Comparison of ENCODE assay signal across 15 mouse cellular contexts in genomic region chr15:88702501-88702900, GRCm38 (mm10). TPM values are rescaled to one million over a fixed set of nuclear protein-coding genes. Genes with fewer than 3 reads are reported as not detected.
A peak's percentile ranks its signal among the peaks of the same experiment; 100 is the strongest.
DNase-seq lines count a peak whose midpoint lies in the region; ATAC-seq and TF ChIP-seq lines count a peak whose summit lies in the region.
"Had no signal": no experiment of that assay in that cellular context is flagged by ENCODE, and none has a peak within 500 bp of the region (broad histone marks: within the 10 kb centered on the region; RNA-seq: fewer than 3 reads in every experiment).

No protein-coding gene starts in this region.

- no peaks in the 10 kb centered on the region for H3K27me3 ChIP-seq in intestine, embryonic 15.5 days (replicated peaks)
- H3K27me3 ChIP-seq: kidney, embryonic 15.5 days; lung, embryonic 15.5 days had no signal

- H3K4me2 ChIP-seq in intestine, embryonic 15.5 days (replicated peaks), result no peak overlapping the region
- H3K4me2 ChIP-seq: hindbrain, embryonic 14.5 days; kidney, embryonic 15.5 days; lung, embryonic 15.5 days; midbrain, embryonic 11.5 days had no signal

- H3K9me3 ChIP-seq in intestine, embryonic 15.5 days, result no peaks in the 10 kb centered on the region
- H3K9me3 ChIP-seq: G1E; kidney, embryonic 15.5 days; lung, embryonic 15.5 days had no signal

- no peak for TF ChIP-seq CTCF in gastrocnemius, adult 2 months (IDR thresholded peaks at IDR 0.05)

- H3K36me3 ChIP-seq in intestine, embryonic 15.5 days, result peaks cover 60% of the 10 kb centered on the region

- 77% methylated on average over 3 of the region's 3 CpGs for WGBS in intestine, embryonic 15.5 days

- no peak for DNase-seq in gastrocnemius, adult 2 months
- no peak for DNase-seq in gastrocnemius, adult 8-10 months (ENCODE audit: low spot score in 2 of 2)
- peak; percentile 30 for DNase-seq in layer of hippocampus, adult 11-12 months (ENCODE audit: low spot score)
- no peak for DNase-seq in layer of hippocampus, postnatal 25 days (ENCODE audit: extremely low spot score in 1 of 2, low spot score in 1 of 2)
- DNase-seq in brain, adult 2 months (ENCODE audit: low read depth, low spot score), result peak; percentile 71
- peak; percentile 18 for DNase-seq in lung, postnatal 25 days (ENCODE audit: low spot score)
- no peak for DNase-seq in right cerebral cortex, postnatal 10 days (ENCODE audit: low spot score in 2 of 2)
- DNase-seq: cerebellum, adult 8-10 months; right cerebral cortex, postnatal 25 days had no signal

- no peak overlapping the region for H3K4me3 ChIP-seq in gastrocnemius, adult 2 months
- H3K4me3 ChIP-seq in intestine, embryonic 15.5 days (replicated peaks), result no peak overlapping the region
- H3K4me3 ChIP-seq: kidney, embryonic 15.5 days; lung, embryonic 15.5 days had no signal

- intact Hi-C loops in gastrocnemius, adult 2 months (cut with DNase I), result no loop called here

- ATAC-seq in intestine, embryonic 15.5 days, result no peak

- H3K4me1 ChIP-seq in intestine, embryonic 15.5 days (replicated peaks), result no peaks in the 10 kb centered on the region
- H3K4me1 ChIP-seq: kidney, embryonic 15.5 days; lung, embryonic 15.5 days had no signal

- H3K27ac ChIP-seq in gastrocnemius, adult 2 months, result 0 out of 2 replicates have a peak overlapping the region, but pooled peaks have one; percentile 16
- H3K27ac ChIP-seq in intestine, embryonic 15.5 days, result no peak overlapping the region
- H3K27ac ChIP-seq: hindbrain, embryonic 14.5 days; kidney, embryonic 15.5 days; lung, embryonic 15.5 days had no signal

- H3K9ac ChIP-seq in intestine, embryonic 15.5 days, result no peak overlapping the region
- H3K9ac ChIP-seq: hindbrain, embryonic 14.5 days; kidney, embryonic 15.5 days; lung, embryonic 15.5 days had no signal

RNA-seq across cellular contexts. Expression of gene Brd1, which starts 31.5 kb away (rescaled TPM):
- 10 to 100 TPM; 25.0 to 25.4 TPM for total RNA-seq in gastrocnemius, adult 2 months (2021)
- total RNA-seq in gastrocnemius, adult 8-10 months (2022), result 10 to 100 TPM; 23.3 to 26.7 (median 26.1) TPM
- 10 to 100 TPM; 48.6 to 58.2 TPM for total RNA-seq in layer of hippocampus, postnatal 25 days (2021)
- 17.1 and 17.2 TPM in 2 replicates for polyA plus RNA-seq in intestine, embryonic 15.5 days (2015; fragmentation: Nextera tagmentation; extraction: Ambion mirVana)

RNA-seq across cellular contexts. Expression of gene Zbed4, which starts 49.0 kb away (rescaled TPM):
- 10 to 100 TPM; 14.1 to 15.8 TPM for total RNA-seq in gastrocnemius, adult 2 months (2021)
- 10 to 100 TPM; 15.4 to 21.4 (median 16.2) TPM for total RNA-seq in gastrocnemius, adult 8-10 months (2022)
- 10 to 100 TPM in 1 of 2 experiments, 1 to 10 TPM in 1; 9.8 to 10.0 TPM for total RNA-seq in layer of hippocampus, postnatal 25 days (2021)
- polyA plus RNA-seq in intestine, embryonic 15.5 days (2015; fragmentation: Nextera tagmentation; extraction: Ambion mirVana), result 14.0 and 14.7 TPM in 2 replicates

Comparison
In these comparisons a context has a peak if more than half of its experiments do, and no peak if none do; other contexts are left out.
1. DNase-seq: peak in layer of hippocampus, adult 11-12 months (single experiment), brain, adult 2 months (single experiment) and lung, postnatal 25 days (single experiment); none in gastrocnemius, adult 2 months (single experiment), gastrocnemius, adult 8-10 months (0 of 2), layer of hippocampus, postnatal 25 days (0 of 2) and right cerebral cortex, postnatal 10 days (0 of 2).